Mouse (Mus musculus): ENCODE data around the gene Ctu1. TPM values are rescaled to one million over a fixed set of nuclear protein-coding genes. Genes with fewer than 3 reads are reported as not detected.
"Not testable (repeated sequence)": the region's sequence is repeated elsewhere in the genome, so short reads cannot be mapped to it uniquely, and the experiment has no call there.

Ctu1 gene
- total RNA-seq, 2 experiments from 2014 or later, result 20.8 to 22.5 TPM

GRCm38 (mm10) chr7:43675091-43675490, 3.3 kb downstream of the Ctu1 start:
- intact Hi-C loops (cut with DNase I), result loop anchor here (10.0 kb wide), 2 partner anchors 90 to 220 kb away; no protein-coding TSS in a partner anchor
- DNase-seq, result no peak

- peak; percentile 41 for DNase-seq
- intact Hi-C loops (cut with DNase I), result loop anchor here (10.0 kb wide), 2 partner anchors 94 to 216 kb away; no protein-coding TSS in a partner anchor
Observed at GRCm38 (mm10) chr7:43678517-43678916, 6.7 kb downstream of the Ctu1 start.

- peak; percentile 67 for DNase-seq
- intact Hi-C loops (cut with DNase I), result no loop called here
Observed at GRCm38 (mm10) chr7:43680960-43681359, 9.1 kb downstream of the Ctu1 start.

GRCm38 (mm10) chr7:43682511-43682910, 10.7 kb downstream of the Ctu1 start:
- intact Hi-C loops (cut with DNase I); DNase-seq: not testable (repeated sequence)

GRCm38 (mm10) chr7:43685088-43685487, 13.3 kb downstream of the Ctu1 start:
- intact Hi-C loops (cut with DNase I), result no loop called here
- DNase-seq, result no peak

- intact Hi-C loops (cut with DNase I), result no loop called here
- no peak for DNase-seq
Observed at GRCm38 (mm10) chr7:43690118-43690517, 18.3 kb downstream of the Ctu1 start, which contains the start of gene Klk14. Klk14 (plus strand) TSS chr7:43690418.

- intact Hi-C loops (cut with DNase I), result no loop called here
- DNase-seq, result no peak
Observed at GRCm38 (mm10) chr7:43710031-43710430, 38.2 kb downstream of the Ctu1 start.

- intact Hi-C loops (cut with DNase I), result no loop called here
- no peak for DNase-seq
Observed at GRCm38 (mm10) chr7:43712267-43712666, 40.5 kb downstream of the Ctu1 start, which contains the start of gene Klk13. Klk13 (plus strand) TSS chr7:43712567.

GRCm38 (mm10) chr7:43712917-43713316, 41.1 kb downstream of the Ctu1 start:
- intact Hi-C loops (cut with DNase I), result no loop called here
- no peak for DNase-seq

GRCm38 (mm10) chr7:43713741-43714351, 42.0 kb downstream of the Ctu1 start:
- no peak for DNase-seq
- intact Hi-C loops (cut with DNase I), result no loop called here

Other genes with a start within 250 kb of the Ctu1 start
- gene Lim2, start 244.3 kb upstream of the Ctu1 start, total RNA-seq (2021), result not detected
- gene Nkg7, start 234.9 kb upstream of the Ctu1 start, total RNA-seq (2021), result not detected
- gene Cldnd2, start 231.2 kb upstream of the Ctu1 start, total RNA-seq (2021), result not detected
- 10 to 100 TPM; 44.7 to 47.5 TPM for gene Etfb, start 227.9 kb upstream of the Ctu1 start, total RNA-seq (2021)
- 1 to 10 TPM in 1 of 2 experiments, not detected in 1; 2.1 TPM for gene Gm45233, start 227.9 kb upstream of the Ctu1 start, total RNA-seq (2021)
- gene Vsig10l, start 208.9 kb upstream of the Ctu1 start, total RNA-seq (2021), result 1 to 10 TPM; 5.4 to 7.5 TPM
- 10 to 100 TPM; 57.1 to 59.1 TPM for gene Iglon5, start 181.9 kb upstream of the Ctu1 start, total RNA-seq (2021)
- gene 4931406B18Rik, start 166.1 kb upstream of the Ctu1 start, total RNA-seq (2021), result not detected
- gene Cd33, start 127.6 kb upstream of the Ctu1 start, total RNA-seq (2021), result 1 to 10 TPM; 2.3 to 2.5 TPM
- gene Zfp658, start 109.8 kb upstream of the Ctu1 start, total RNA-seq (2021), result 1 to 10 TPM; 7.5 to 9.7 TPM
- gene Zfp719, start 92.4 kb upstream of the Ctu1 start, total RNA-seq (2021), result 10 to 100 TPM; 18.5 to 19.9 TPM
- under 1 TPM in 1 of 2 experiments, not detected in 1; 0.34 TPM for gene Zfp819, start 64.8 kb upstream of the Ctu1 start, total RNA-seq (2021)
- gene Ceacam18, start 37.3 kb upstream of the Ctu1 start, total RNA-seq (2021), result under 1 TPM in 1 of 2 experiments, not detected in 1; 0.24 TPM
- under 1 TPM; 0.24 to 0.80 TPM for gene Siglece, start 11.9 kb upstream of the Ctu1 start, total RNA-seq (2021)
- gene Klk14, start 18.4 kb downstream of the Ctu1 start, total RNA-seq (2021), result under 1 TPM in 1 of 2 experiments, not detected in 1; 0.28 TPM
- gene Klk13, start 40.6 kb downstream of the Ctu1 start, total RNA-seq (2021), result not detected
- not detected for gene Klk12, start 96.9 kb downstream of the Ctu1 start, total RNA-seq (2021)
- gene Klk11, start 102.6 kb downstream of the Ctu1 start, total RNA-seq (2021), result not detected
- gene Klk10, start 109.0 kb downstream of the Ctu1 start, total RNA-seq (2021), result not detected
- not detected for gene Klk9, start 119.9 kb downstream of the Ctu1 start, total RNA-seq (2021)
- gene Klk8, start 125.6 kb downstream of the Ctu1 start, total RNA-seq (2021), result 10 to 100 TPM; 13.5 to 16.7 TPM
- under 1 TPM in 1 of 2 experiments, not detected in 1; 0.36 TPM for gene Klk7, start 139.3 kb downstream of the Ctu1 start, total RNA-seq (2021)
- gene Klk6, start 152.5 kb downstream of the Ctu1 start, total RNA-seq (2021), result not detected
- gene Klk5, start 170.0 kb downstream of the Ctu1 start, total RNA-seq (2021), result not detected
- gene Klk4, start 209.1 kb downstream of the Ctu1 start, total RNA-seq (2021), result not detected

All from left cerebral cortex, postnatal 4 days (tissue).